Mouse (Mus musculus) embryonic facial prominence, embryonic 11.5 days (tissue): ENCODE results near the gene Kbtbd13. TPM values are rescaled to one million over a fixed set of nuclear protein-coding genes. Genes with fewer than 3 reads are reported as not detected.

ENCODE experiments used
- ATAC-seq: fragments of 200-750 bp; cut with Nextera tagmentation; replicated peaks from 2 replicates; pipeline ENCODE4 v1.8.0; 2017; ENCODE audit warnings: low read depth; ENCODE audit not compliant: insufficient number of reproducible peaks, low FRiP score, low TSS enrichment
- DNase-seq: peaks from one replicate; pipeline ENCODE4 v3.0.0-alpha.2; 2015; ENCODE audit warnings: low spot score
- H3K27ac ChIP-seq: fragments of 300-500 bp; sonication (generic); replicated peaks from 2 replicates; pipeline ENCODE4 v1.5.1; 2014; ENCODE audit warnings: mild to moderate bottlenecking, low read depth, low read length, control low read depth
- H3K27me3 ChIP-seq: fragments of 300-500 bp; sonication (generic); 2 replicates; pipeline ENCODE4 v1.6.1; 2014; ENCODE audit warnings: mild to moderate bottlenecking, low read length, moderate library complexity, mixed read lengths; ENCODE audit not compliant: control insufficient read depth, insufficient read depth
- H3K36me3 ChIP-seq: fragments of 300-500 bp; sonication (generic); replicated peaks from 2 replicates; pipeline ENCODE4 v1.6.1; 2014; ENCODE audit warnings: low read depth, mild to moderate bottlenecking, low read length, moderate library complexity, mixed read lengths; ENCODE audit not compliant: control insufficient read depth, insufficient read depth
- H3K4me1 ChIP-seq: fragments of 300-500 bp; sonication (generic); 2 replicates; pipeline ENCODE4 v1.6.1; 2014; ENCODE audit warnings: low read length, mixed read lengths; ENCODE audit not compliant: control insufficient read depth, insufficient read depth
- H3K4me2 ChIP-seq: fragments of 300-500 bp; sonication (generic); 2 replicates; pipeline ENCODE4 v1.6.1; 2014; ENCODE audit warnings: low read depth, mild to moderate bottlenecking, control low read depth, low read length, moderate library complexity
- H3K4me3 ChIP-seq: fragments of 300-500 bp; sonication (generic); 2 replicates; pipeline ENCODE4 v1.5.1; 2014; ENCODE audit warnings: low read depth, low read length, control low read depth
- H3K9ac ChIP-seq: fragments of 300-500 bp; sonication (generic); replicated peaks from 2 replicates; pipeline ENCODE4 v1.6.1; 2014; ENCODE audit warnings: mild to moderate bottlenecking, control low read depth, low read length
- H3K9me3 ChIP-seq: fragments of 300-500 bp; sonication (generic); replicated peaks from 2 replicates; pipeline ENCODE4 v1.6.1; 2016; ENCODE audit warnings: mild to moderate bottlenecking, low read length, inconsistent platforms, mixed read lengths; ENCODE audit not compliant: control insufficient read depth
- WGBS: fragments of 180-500 bp; shearing (Covaris S2); extraction: QIAGEN DNeasy Blood & Tissue Kit; methylation state at CpG from one replicate; pipeline ENCODE4 v1.1.7; 2014; 5-methylcytosine and 5-hydroxymethylcytosine counted together
- polyA plus RNA-seq: library from polyadenylated mRNA; unstranded; fragments of >200 nt; fragmentation: Nextera tagmentation; extraction: Ambion mirVana; gene quantifications from 2 replicates; pipeline ENCODE4 v1.2.1, GENCODE M21; 2014

Kbtbd13 gene
- polyA plus RNA-seq, 1 experiment from 2014 or later = 1.2 TPM

DNA sequence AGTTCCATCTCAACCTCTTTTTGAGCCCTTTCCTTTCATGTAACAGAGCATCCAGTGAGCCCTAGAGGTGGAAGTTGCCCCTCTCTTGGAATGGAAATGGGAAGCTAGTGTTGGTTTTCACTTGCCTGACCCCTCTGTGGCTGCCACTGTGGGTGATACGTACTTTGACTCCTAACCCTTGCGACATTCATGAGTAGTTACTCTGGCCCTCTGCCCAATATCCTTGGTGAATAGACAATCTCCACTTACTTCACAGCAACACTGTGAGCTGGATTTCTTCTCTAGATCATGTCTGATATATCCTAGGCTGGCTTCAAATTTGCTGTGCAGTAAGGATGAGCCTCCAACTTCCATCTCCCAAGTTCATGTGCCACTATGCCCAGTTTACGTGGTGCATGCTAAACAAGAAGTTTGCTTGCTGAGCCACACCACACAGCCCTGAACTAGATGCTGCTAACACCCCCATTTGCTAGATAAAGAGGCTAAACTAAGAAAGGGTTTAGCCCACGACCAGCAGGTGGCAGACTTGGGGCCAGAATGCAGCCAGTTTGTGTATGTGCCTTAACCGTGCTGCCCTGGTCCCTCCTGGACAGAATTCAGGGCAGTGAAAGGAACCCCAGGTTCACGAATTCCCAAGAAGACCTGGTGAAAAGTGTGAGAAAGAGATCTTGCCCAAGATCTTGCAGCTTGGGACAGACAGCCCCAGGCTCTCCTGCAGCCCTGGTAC is 1.3 kb upstream of the Kbtbd13 start:
- H3K9ac ChIP-seq = no peak overlapping the region
- no peaks in the 10 kb centered on the region for H3K9me3 ChIP-seq
- 26% methylated on average over 6 of the region's 6 CpGs for WGBS
- H3K27me3 ChIP-seq = peaks cover 25% of the 10 kb centered on the region
- peak; percentile 80 for DNase-seq
- H3K27ac ChIP-seq = no peak overlapping the region
- ATAC-seq = no peak
- H3K4me1 ChIP-seq = no peaks in the 10 kb centered on the region
- H3K4me3 ChIP-seq = no peak overlapping the region
- no peak overlapping the region for H3K4me2 ChIP-seq
- H3K36me3 ChIP-seq = no peaks in the 10 kb centered on the region

DNA sequence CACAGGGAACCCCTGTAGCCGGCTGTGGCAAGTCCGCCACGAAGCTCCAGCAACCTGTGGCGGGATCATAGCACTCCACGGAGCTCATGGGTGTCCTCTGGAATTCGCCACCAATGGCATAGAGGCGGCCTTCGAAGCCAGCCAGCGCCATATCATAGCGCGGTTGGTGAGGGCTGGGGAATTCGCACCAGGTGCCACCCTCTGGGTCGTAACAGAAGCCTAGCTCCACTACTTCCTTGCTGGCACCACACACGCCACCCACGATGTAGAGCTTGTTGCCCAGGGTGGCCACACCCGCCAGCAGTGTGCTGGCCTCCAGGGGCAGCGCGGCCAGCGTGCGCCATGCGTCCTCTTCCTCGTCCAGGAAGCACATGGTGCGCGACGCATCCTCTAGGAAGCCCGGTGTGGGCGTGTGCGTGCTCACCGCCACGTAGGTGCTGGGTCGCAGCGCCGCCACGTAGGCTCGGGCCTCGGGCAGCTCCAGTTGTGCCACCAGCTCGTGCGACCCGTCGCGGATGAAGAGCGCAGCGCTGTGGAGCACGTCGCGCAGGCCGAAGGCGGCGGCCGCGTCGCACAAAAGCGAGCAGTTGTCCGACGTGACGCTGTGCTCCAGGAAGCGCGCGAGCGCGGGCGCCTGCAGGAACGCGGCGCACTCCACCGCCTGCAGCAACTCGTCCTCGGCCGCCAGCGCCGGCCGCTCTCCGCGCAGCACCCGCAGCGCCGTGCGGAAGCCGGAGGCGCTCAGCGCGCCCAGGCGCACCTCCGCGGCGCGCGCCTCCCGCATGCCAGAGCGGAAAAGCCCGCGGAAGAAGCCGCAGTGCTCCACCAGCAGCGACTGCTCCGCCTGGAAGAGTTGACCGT is 470 bp downstream of the Kbtbd13 start:
- peak overlapping the region; percentile 36 for H3K4me3 ChIP-seq
- WGBS = 17% methylated on average over 96 of the region's 96 CpGs
- H3K36me3 ChIP-seq = no peaks in the 10 kb centered on the region
- H3K27me3 ChIP-seq = peaks cover 25% of the 10 kb centered on the region
- peak overlapping the region; percentile 60 for H3K9ac ChIP-seq
- no peaks in the 10 kb centered on the region for H3K4me1 ChIP-seq
- peak; percentile 54 for DNase-seq
- ATAC-seq = peak; percentile 44; the same call in 1 of the 2 replicates
- no peaks in the 10 kb centered on the region for H3K9me3 ChIP-seq
- peak overlapping the region; percentile 50 for H3K4me2 ChIP-seq
- no peak overlapping the region for H3K27ac ChIP-seq

DNA sequence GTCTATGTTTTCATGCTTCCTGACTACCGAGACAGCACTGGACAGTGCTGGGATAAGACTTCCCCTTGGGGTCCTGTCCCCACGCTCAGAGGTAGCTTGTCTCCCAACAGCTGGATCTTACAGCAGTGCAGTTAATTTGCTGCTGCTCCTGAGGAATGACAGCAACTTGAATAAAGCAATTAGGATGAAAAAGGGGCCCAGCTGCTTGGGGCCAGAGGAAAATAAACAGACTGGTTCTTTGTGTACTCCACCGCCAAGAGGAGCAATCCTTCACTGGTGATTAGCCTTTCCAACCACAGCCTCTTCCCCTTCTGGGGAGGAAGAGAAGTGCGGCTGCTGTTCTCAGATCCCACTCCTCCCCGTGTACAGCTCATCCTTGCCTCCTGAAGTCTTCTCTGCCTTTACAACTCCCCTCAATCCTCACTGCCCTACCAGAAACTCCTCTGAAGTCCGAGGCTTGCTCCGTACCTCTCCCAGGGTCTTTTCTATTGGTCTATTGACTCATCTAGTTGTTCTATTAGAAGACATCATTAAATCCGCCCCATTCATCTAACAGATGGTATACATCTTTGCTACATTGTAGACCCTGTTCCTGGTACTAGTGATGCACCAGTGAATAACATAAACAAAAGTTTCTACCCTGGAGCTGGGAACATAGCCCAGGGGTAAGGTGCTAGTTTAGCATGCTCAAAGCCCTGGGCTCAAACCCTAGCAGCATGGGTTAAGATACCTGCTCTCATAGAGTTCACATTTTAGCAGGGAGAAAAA is 4.9 kb downstream of the Kbtbd13 start:
- H3K27ac ChIP-seq = no peak overlapping the region
- H3K4me2 ChIP-seq = no peak overlapping the region
- no peaks in the 10 kb centered on the region for H3K36me3 ChIP-seq
- peaks cover 16% of the 10 kb centered on the region for H3K27me3 ChIP-seq
- no peak for ATAC-seq
- H3K4me3 ChIP-seq = no peak overlapping the region
- WGBS = 25% methylated on average over 8 of the region's 8 CpGs
- H3K9ac ChIP-seq = no peak overlapping the region
- no peaks in the 10 kb centered on the region for H3K4me1 ChIP-seq
- no peaks in the 10 kb centered on the region for H3K9me3 ChIP-seq
- DNase-seq = peak; percentile 23

DNA sequence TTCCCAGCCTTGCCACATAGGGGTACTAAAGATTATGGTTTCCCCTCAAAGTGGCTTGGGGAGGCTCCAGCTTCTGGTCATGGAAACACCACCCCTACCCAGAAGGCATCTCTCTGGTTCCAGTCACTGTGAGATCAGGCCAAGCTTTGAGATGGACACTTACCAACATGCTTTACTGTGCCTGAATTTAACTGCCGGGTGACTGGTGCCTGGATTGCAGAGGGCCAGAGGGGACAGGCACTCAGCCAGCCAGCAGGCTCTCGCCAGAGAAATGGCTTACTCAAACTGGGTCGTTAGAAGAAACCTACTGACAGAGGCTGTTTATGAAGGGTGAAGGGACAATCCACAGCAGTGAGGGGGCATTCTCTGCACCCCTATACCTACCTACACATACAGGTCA is 7.2 kb downstream of the Kbtbd13 start:
- ATAC-seq (no peak), DNase-seq (no peak)
- Histone ChIP-seq H3K4me1 (no peaks in the 10 kb centered on the region), H3K36me3 (no peaks in the 10 kb centered on the region), H3K9me3 (no peaks in the 10 kb centered on the region), H3K4me2 (no peak overlapping the region), H3K27ac (no peak overlapping the region), H3K4me3 (no peak overlapping the region), H3K9ac (no peak overlapping the region), H3K27me3 (no peaks in the 10 kb centered on the region)
- WGBS = 57% methylated on average over 3 of the region's 3 CpGs

DNA sequence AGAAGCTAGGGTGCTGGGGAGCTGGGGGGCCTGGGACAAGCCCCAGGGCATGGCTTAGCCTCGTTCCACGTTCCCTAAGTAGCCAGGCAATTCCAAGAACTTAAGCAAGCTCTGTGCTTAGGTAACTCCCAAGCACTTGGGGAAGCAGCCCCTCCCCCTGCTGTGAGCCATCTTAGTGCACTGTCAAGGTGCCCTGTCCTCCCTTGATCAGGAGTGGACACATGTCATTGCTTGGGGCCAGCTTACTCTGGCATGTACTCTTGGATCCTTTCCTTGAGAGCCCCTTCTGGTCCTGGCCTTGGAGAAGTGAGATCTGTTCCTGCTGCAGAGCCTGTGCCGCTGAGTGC is 8.7 kb downstream of the Kbtbd13 start:
- H3K27ac ChIP-seq = no peak overlapping the region
- no peak for ATAC-seq

DNA sequence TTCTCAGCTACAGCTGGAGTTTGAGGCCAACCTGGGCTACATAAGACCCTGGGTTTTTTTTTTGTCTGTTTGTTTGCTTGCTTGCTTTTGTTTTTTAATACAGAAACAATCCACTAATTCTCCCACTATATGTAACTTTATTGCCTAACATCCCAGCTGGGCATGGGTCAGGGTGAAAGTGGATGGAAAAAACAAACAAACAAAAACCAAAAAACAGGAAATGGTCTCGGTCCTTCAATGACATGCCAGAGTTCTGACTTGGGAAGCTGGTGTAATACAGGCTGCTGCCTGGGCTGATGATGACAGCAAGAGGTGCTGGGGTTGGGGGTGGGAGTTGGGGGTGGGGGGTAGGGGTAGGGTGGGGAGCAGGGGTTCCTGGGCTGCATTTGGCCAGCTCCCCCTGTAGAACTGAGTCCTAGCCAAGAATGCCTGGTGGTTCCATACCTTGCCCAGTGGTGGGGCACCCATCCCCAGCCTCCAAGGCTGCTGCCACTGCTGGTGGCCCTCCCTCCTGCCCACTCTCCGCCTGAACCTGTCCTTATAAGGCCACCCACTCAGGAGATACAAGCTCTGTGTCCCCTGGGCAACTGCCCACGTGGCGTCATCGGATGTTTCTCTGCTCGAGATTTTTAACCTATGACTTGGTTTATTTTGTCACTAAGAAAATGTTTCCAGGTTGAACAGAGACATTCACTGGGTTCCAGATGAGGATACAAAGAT is 9.3 kb downstream of the Kbtbd13 start:
- Histone ChIP-seq H3K36me3 (no peaks in the 10 kb centered on the region), H3K27me3 (no peaks in the 10 kb centered on the region), H3K4me1 (no peaks in the 10 kb centered on the region), H3K9me3 (no peaks in the 10 kb centered on the region), H3K4me3 (no peak overlapping the region), H3K4me2 (no peak overlapping the region), H3K27ac (no peak overlapping the region), H3K9ac (no peak overlapping the region)
- DNase-seq = no peak
- WGBS = 77% methylated on average over 6 of the region's 6 CpGs
- ATAC-seq = no peak

More for the DNA sequence above, 8.7 kb downstream of the Kbtbd13 start:
- DNase-seq = no peak
- H3K4me1 ChIP-seq = no peaks in the 10 kb centered on the region
- no peak overlapping the region for H3K4me2 ChIP-seq
- no peaks in the 10 kb centered on the region for H3K36me3 ChIP-seq
- no peaks in the 10 kb centered on the region for H3K27me3 ChIP-seq
- H3K9me3 ChIP-seq = no peaks in the 10 kb centered on the region
- 54% methylated on average over 3 of the region's 3 CpGs for WGBS
- no peak overlapping the region for H3K4me3 ChIP-seq
- H3K9ac ChIP-seq = no peak overlapping the region

DNA sequence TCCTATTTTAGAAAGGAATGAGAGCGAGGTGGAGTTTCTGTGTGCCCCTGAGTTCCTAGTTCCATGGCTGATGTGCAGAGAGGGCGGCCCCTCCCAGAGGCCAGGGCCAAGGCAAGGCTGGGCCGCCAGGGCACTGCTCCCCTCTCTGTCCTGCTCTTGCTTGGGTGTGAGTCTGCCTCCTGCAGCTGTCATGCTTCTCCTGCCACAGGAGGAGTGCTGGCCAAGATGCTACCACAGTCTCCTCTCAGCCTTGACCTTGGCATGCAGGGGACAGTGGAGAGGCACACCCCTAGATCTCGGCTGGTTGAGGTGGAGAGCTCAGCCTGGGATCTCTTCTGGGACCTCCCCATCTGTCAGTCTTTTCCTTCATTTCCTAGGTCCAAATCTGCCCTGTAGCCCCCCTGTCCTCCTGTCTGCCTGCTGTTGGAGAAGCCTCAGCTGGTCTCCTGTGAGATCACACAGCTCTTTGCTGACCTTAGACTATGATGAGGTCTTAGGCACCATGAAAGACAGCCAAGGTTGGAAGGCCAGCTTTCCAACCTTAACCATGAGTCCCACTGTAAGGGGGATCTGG is 10.3 kb downstream of the Kbtbd13 start:
- Histone ChIP-seq H3K9me3 (no peaks in the 10 kb centered on the region), H3K27me3 (no peaks in the 10 kb centered on the region), H3K4me2 (no peak overlapping the region), H3K4me1 (no peaks in the 10 kb centered on the region), H3K9ac (no peak overlapping the region; the same call in 1 of the 2 replicates), H3K36me3 (no peaks in the 10 kb centered on the region), H3K27ac (no peak overlapping the region), H3K4me3 (no peak overlapping the region)
- WGBS = 71% methylated on average over 4 of the region's 4 CpGs
- ATAC-seq (no peak), DNase-seq (no peak)
